Mouse (Mus musculus) heart, embryonic 10.5 days (tissue): ENCODE results near the gene Dbn1. TPM values are rescaled to one million over a fixed set of nuclear protein-coding genes. Genes with fewer than 3 reads are reported as not detected.
A peak's percentile ranks its signal among the peaks of the same experiment; 100 is the strongest.

Experiments
- DNase-seq: peaks from one replicate; pipeline ENCODE4 v3.0.0-alpha.2; 2017; ENCODE audit warnings: low spot score
- H3K27ac ChIP-seq: fragments of 300-500 bp; sonication (generic); 2 replicates; pipeline ENCODE4 v1.5.1; 2016; ENCODE audit warnings: mild to moderate bottlenecking
- H3K27me3 ChIP-seq: fragments of 300-500 bp; sonication (generic); 2 replicates; pipeline ENCODE4 v1.6.1; 2016; ENCODE audit warnings: mild to moderate bottlenecking; ENCODE audit not compliant: poor library complexity, insufficient read depth, severe bottlenecking
- H3K36me3 ChIP-seq: fragments of 300-500 bp; sonication (generic); 2 replicates; pipeline ENCODE4 v1.6.1; 2016; ENCODE audit warnings: mild to moderate bottlenecking, moderate library complexity
- H3K4me1 ChIP-seq: fragments of 300-500 bp; sonication (generic); 2 replicates; pipeline ENCODE4 v1.6.1; 2016; ENCODE audit warnings: mild to moderate bottlenecking
- H3K4me3 ChIP-seq: fragments of 300-500 bp; sonication (generic); 2 replicates; pipeline ENCODE4 v1.5.1; 2016; ENCODE audit warnings: mild to moderate bottlenecking, moderate library complexity
- H3K9me3 ChIP-seq: fragments of 300-500 bp; sonication (generic); 2 replicates; pipeline ENCODE4 v1.6.1; 2016; ENCODE audit warnings: mild to moderate bottlenecking, moderate library complexity
- WGBS: fragments of 180-500 bp; shearing (Covaris S2); methylation state at CpG from one replicate; pipeline ENCODE4 v1.1.7; 2016; 5-methylcytosine and 5-hydroxymethylcytosine counted together
- polyA plus RNA-seq: library from polyadenylated mRNA; unstranded; fragments of >200 nt; fragmentation: Nextera tagmentation; extraction: Ambion mirVana; gene quantifications from 2 replicates; pipeline ENCODE4 v1.2.1, GENCODE M21; 2016

Gene Dbn1
- polyA plus RNA-seq, 1 experiment from 2014 or later = 166 TPM

- peaks cover 29% of the 10 kb centered on the region for H3K4me1 ChIP-seq
- peak overlapping the region; percentile 65 for H3K4me3 ChIP-seq
- H3K27ac ChIP-seq = peak overlapping the region; percentile 75
- peaks cover 77% of the 10 kb centered on the region for H3K27me3 ChIP-seq
- peak; percentile 92 for DNase-seq
- peaks cover 26% of the 10 kb centered on the region for H3K36me3 ChIP-seq
- H3K9me3 ChIP-seq = no peaks in the 10 kb centered on the region
- WGBS = 3% methylated on average over 54 of the region's 54 CpGs
Observed at GRCm38 (mm10) chr13:55471156-55471818, 16.6 kb downstream of the Dbn1 start.

- WGBS = 71% methylated on average over 9 of the region's 9 CpGs
- 0 out of 2 replicates have a peak overlapping the region, but pooled peaks have one; percentile 75 for H3K27ac ChIP-seq
Observed at GRCm38 (mm10) chr13:55470372-55470771, 17.5 kb downstream of the Dbn1 start.

GRCm38 (mm10) chr13:55468851-55469560, 18.9 kb downstream of the Dbn1 start:
- Histone ChIP-seq H3K27me3 (peaks cover 68% of the 10 kb centered on the region), H3K9me3 (no peaks in the 10 kb centered on the region), H3K36me3 (peaks cover 4% of the 10 kb centered on the region), H3K27ac (no peak overlapping the region), H3K4me3 (no peak overlapping the region), H3K4me1 (peaks cover 43% of the 10 kb centered on the region)
- DNase-seq = no peak
- WGBS = 42% methylated on average over 13 of the region's 13 CpGs

More at GRCm38 (mm10) chr13:55470372-55470771, 17.5 kb downstream of the Dbn1 start:
- Histone ChIP-seq H3K4me1 (peaks cover 34% of the 10 kb centered on the region), H3K9me3 (no peaks in the 10 kb centered on the region), H3K36me3 (peaks cover 17% of the 10 kb centered on the region), H3K27me3 (peaks cover 77% of the 10 kb centered on the region), H3K4me3 (no peak overlapping the region)
- no peak for DNase-seq

- WGBS = 74% methylated on average over 5 of the region's 5 CpGs
- H3K27me3 ChIP-seq = peaks cover 67% of the 10 kb centered on the region
- no peak overlapping the region for H3K4me3 ChIP-seq
- no peak for DNase-seq
- H3K27ac ChIP-seq = no peak overlapping the region
- peaks cover 10% of the 10 kb centered on the region for H3K36me3 ChIP-seq
- peaks cover 31% of the 10 kb centered on the region for H3K4me1 ChIP-seq
- no peaks in the 10 kb centered on the region for H3K9me3 ChIP-seq
Observed at GRCm38 (mm10) chr13:55465830-55466440, 22.0 kb downstream of the Dbn1 start.

GRCm38 (mm10) chr13:55465184-55465583, 22.7 kb downstream of the Dbn1 start:
- DNase-seq = no peak
- peak overlapping the region; percentile 65; the same call in 1 of the 2 replicates for H3K4me3 ChIP-seq
- H3K27me3 ChIP-seq = peaks cover 59% of the 10 kb centered on the region
- peaks cover 18% of the 10 kb centered on the region for H3K36me3 ChIP-seq
- H3K27ac ChIP-seq = peak overlapping the region; percentile 69
- no peaks in the 10 kb centered on the region for H3K9me3 ChIP-seq
- 31% methylated on average over 3 of the region's 3 CpGs for WGBS
- peaks cover 29% of the 10 kb centered on the region for H3K4me1 ChIP-seq

GRCm38 (mm10) chr13:55464027-55464884, 23.7 kb downstream of the Dbn1 start, which contains the start of gene Prr7:
Gene Prr7, plus strand, starts transcription at chr13:55464267.
- WGBS = under 1% methylated on average over 82 of the region's 84 CpGs
- peaks cover 50% of the 10 kb centered on the region for H3K27me3 ChIP-seq

GRCm38 (mm10) chr13:55463399-55464026, 24.4 kb downstream of the Dbn1 start:
- H3K4me1 ChIP-seq = peaks cover 29% of the 10 kb centered on the region
- peak overlapping the region; percentile 69; the same call in 1 of the 2 replicates for H3K27ac ChIP-seq
- no peak for DNase-seq
- peak overlapping the region; percentile 65 for H3K4me3 ChIP-seq
- H3K9me3 ChIP-seq = no peaks in the 10 kb centered on the region
- peaks cover 35% of the 10 kb centered on the region for H3K36me3 ChIP-seq
- 13% methylated on average over 14 of the region's 14 CpGs for WGBS
- peaks cover 43% of the 10 kb centered on the region for H3K27me3 ChIP-seq

More at GRCm38 (mm10) chr13:55464027-55464884, 23.7 kb downstream of the Dbn1 start, which contains the start of gene Prr7:
- H3K36me3 ChIP-seq = peaks cover 27% of the 10 kb centered on the region
- DNase-seq = no peak
- no peaks in the 10 kb centered on the region for H3K9me3 ChIP-seq
- peak within 1 kb of the TSS; percentile 65 for H3K4me3 ChIP-seq
- H3K27ac ChIP-seq = peak within 1 kb of the TSS; percentile 69
- H3K4me1 ChIP-seq = peaks cover 29% of the 10 kb centered on the region

- WGBS = 52% methylated on average over 2 of the region's 2 CpGs
- peaks cover 40% of the 10 kb centered on the region for H3K36me3 ChIP-seq
Observed at GRCm38 (mm10) chr13:55462965-55463364, 24.9 kb downstream of the Dbn1 start.

GRCm38 (mm10) chr13:55451785-55452549, 35.9 kb downstream of the Dbn1 start:
- H3K4me1 ChIP-seq = peaks cover 11% of the 10 kb centered on the region
- H3K4me3 ChIP-seq = no peak overlapping the region
- H3K9me3 ChIP-seq = no peaks in the 10 kb centered on the region
- no peaks in the 10 kb centered on the region for H3K27me3 ChIP-seq
- H3K36me3 ChIP-seq = peaks cover 80% of the 10 kb centered on the region
- no peak for DNase-seq
- 96% methylated on average over 16 of the region's 16 CpGs for WGBS
- no peak overlapping the region for H3K27ac ChIP-seq

More at GRCm38 (mm10) chr13:55462965-55463364, 24.9 kb downstream of the Dbn1 start:
- Histone ChIP-seq H3K9me3 (no peaks in the 10 kb centered on the region), H3K4me1 (peaks cover 29% of the 10 kb centered on the region), H3K27ac (no peak overlapping the region), H3K4me3 (no peak overlapping the region), H3K27me3 (peaks cover 38% of the 10 kb centered on the region)
- DNase-seq = no peak

GRCm38 (mm10) chr13:55451296-55451695, 36.6 kb downstream of the Dbn1 start:
- peaks cover 73% of the 10 kb centered on the region for H3K36me3 ChIP-seq
- no peaks in the 10 kb centered on the region for H3K9me3 ChIP-seq
- WGBS = 91% methylated on average over 10 of the region's 10 CpGs
- H3K27me3 ChIP-seq = no peaks in the 10 kb centered on the region
- no peak for DNase-seq
- no peak overlapping the region for H3K27ac ChIP-seq
- peaks cover 17% of the 10 kb centered on the region for H3K4me1 ChIP-seq
- no peak overlapping the region for H3K4me3 ChIP-seq

GRCm38 (mm10) chr13:55450511-55450980, 37.4 kb downstream of the Dbn1 start:
- peaks cover 22% of the 10 kb centered on the region for H3K4me1 ChIP-seq
- WGBS = 83% methylated on average over 11 of the region's 11 CpGs
- H3K27ac ChIP-seq = no peak overlapping the region
- no peaks in the 10 kb centered on the region for H3K27me3 ChIP-seq
- H3K36me3 ChIP-seq = peaks cover 66% of the 10 kb centered on the region
- no peak overlapping the region for H3K4me3 ChIP-seq
- H3K9me3 ChIP-seq = no peaks in the 10 kb centered on the region
- no peak for DNase-seq
